Mouse (Mus musculus) hindbrain, postnatal 0 days (tissue): ENCODE data around the gene Zfp616. TPM values are rescaled to one million over a fixed set of nuclear protein-coding genes. Genes with fewer than 3 reads are reported as not detected.
A peak's percentile ranks its signal among the peaks of the same experiment; 100 is the strongest.

ENCODE experiments used
- ATAC-seq: fragments of 200-750 bp; cut with Nextera tagmentation; 2 replicates; pipeline ENCODE4 v1.8.0; 2017; ENCODE audit warnings: mild to moderate bottlenecking, moderate TSS enrichment, moderate library complexity
- DNase-seq: peaks from one replicate; pipeline ENCODE4 v3.0.0-alpha.2; 2015; ENCODE audit warnings: low spot score
- H3K27ac ChIP-seq: fragments of 300-500 bp; sonication (generic); 2 replicates; pipeline ENCODE4 v1.5.1; 2014; ENCODE audit warnings: mild to moderate bottlenecking
- H3K27me3 ChIP-seq: fragments of 300-500 bp; sonication (generic); 2 replicates; pipeline ENCODE4 v1.6.1; 2014; ENCODE audit warnings: low read length, mixed read lengths; ENCODE audit not compliant: insufficient read depth
- H3K36me3 ChIP-seq: fragments of 300-500 bp; sonication (generic); 2 replicates; pipeline ENCODE4 v1.6.1; 2014; ENCODE audit warnings: low read length, mixed read lengths; ENCODE audit not compliant: insufficient read depth
- H3K4me1 ChIP-seq: fragments of 300-500 bp; sonication (generic); 2 replicates; pipeline ENCODE4 v1.6.1; 2014; ENCODE audit warnings: antibody characterized with exemption, low read length, mixed read lengths; ENCODE audit not compliant: insufficient read depth
- H3K4me2 ChIP-seq: fragments of 300-500 bp; sonication (generic); 2 replicates; pipeline ENCODE4 v1.6.1; 2014; ENCODE audit warnings: low read depth, mild to moderate bottlenecking, low read length, moderate library complexity, mixed read lengths
- H3K4me3 ChIP-seq: fragments of 300-500 bp; sonication (generic); 2 replicates; pipeline ENCODE4 v1.5.1; 2014; ENCODE audit warnings: low read length
- H3K9ac ChIP-seq: fragments of 300-500 bp; sonication (generic); replicated peaks from 2 replicates; pipeline ENCODE4 v1.6.1; 2014; ENCODE audit warnings: mild to moderate bottlenecking, low read length, moderate library complexity, mixed read lengths
- H3K9me3 ChIP-seq: fragments of 300-500 bp; sonication (generic); 2 replicates; pipeline ENCODE4 v1.6.1; 2016; ENCODE audit warnings: low read length, mixed read lengths
- CTCF ChIP-seq: IDR thresholded peaks from 2 replicates; pipeline ENCODE4 v1.5.1; 2016; ENCODE audit warnings: antibody characterized with exemption, control low read depth, low read depth
- WGBS: fragments of 180-500 bp; shearing (Covaris S2); extraction: QIAGEN DNeasy Blood & Tissue Kit; methylation state at CpG from one replicate; pipeline ENCODE4 v1.1.7; 2014; 5-methylcytosine and 5-hydroxymethylcytosine counted together
- polyA plus RNA-seq: library from polyadenylated mRNA; unstranded; fragments of >200 nt; fragmentation: Nextera tagmentation; extraction: Ambion mirVana; gene quantifications from 2 replicates; pipeline ENCODE4 v1.2.1, GENCODE M21; 2015
- total RNA-seq: library from RNA; depleted of rRNA; stranded (reverse); fragments of >200 nt; gene quantifications from 2 replicates; pipeline ENCODE4 v1.2.3, GENCODE M21; 2014; rRNA removed

The Zfp616 gene
- not detected in 2 replicates for total RNA-seq
- not detected in 2 replicates for polyA plus RNA-seq

DNA sequence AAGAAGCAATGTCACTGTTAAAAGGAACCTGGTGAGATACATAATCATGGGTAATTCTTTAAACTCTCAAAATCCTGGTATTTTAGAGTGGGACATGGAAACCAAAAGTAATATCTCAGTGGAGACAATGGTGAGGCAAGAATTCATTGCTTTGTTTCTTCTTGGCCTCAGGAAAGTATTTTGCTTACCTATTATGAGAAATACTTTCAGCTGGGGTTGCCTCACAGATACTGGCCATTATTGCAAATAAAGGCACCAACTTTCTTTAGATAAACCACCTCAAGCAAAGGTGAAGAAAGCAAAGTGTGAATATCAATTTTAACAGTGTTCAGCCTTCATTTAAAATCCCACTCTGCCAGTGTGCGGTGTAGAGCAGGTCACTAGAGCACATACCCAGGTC, at the start of gene Zfp616:
Zfp616 (plus strand) TSS at position 301 of the 400 bp plus-strand sequence.
- no peaks in the 10 kb centered on the region for H3K36me3 ChIP-seq
- H3K27ac ChIP-seq = no peak within 1 kb of the TSS
- H3K9ac ChIP-seq = no peak within 1 kb of the TSS
- no peak for DNase-seq
- 90% methylated on average over 1 of the region's 1 CpGs for WGBS
- no peak within 1 kb of the TSS for H3K4me2 ChIP-seq
- no peaks in the 10 kb centered on the region for H3K27me3 ChIP-seq
- H3K4me1 ChIP-seq = no peaks in the 10 kb centered on the region
- no peaks in the 10 kb centered on the region for H3K9me3 ChIP-seq
- no peak for TF ChIP-seq CTCF
- H3K4me3 ChIP-seq = no peak within 1 kb of the TSS
- no peak for ATAC-seq

DNA sequence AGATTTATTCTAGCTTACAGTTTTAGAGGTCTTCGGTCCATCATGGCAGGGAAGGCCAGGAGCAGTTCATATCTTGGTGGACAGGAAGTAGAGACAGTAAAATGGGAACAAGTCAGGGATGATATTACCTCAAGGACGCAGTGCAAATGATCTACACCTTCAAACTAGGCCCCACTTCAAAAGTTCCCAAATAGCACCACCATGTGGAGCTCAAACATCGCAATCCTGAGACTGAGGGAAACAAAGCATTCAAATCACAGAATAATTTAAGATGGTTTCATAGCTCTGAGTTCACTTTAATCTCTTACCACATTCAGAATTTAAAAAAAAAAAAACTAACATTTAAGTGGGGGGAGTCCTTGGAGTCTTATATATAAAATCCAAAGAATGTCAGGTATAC, 18.4 kb upstream of the Zfp616 start:
- WGBS = 71% methylated on average over 3 of the region's 3 CpGs
- Histone ChIP-seq H3K4me1 (no peaks in the 10 kb centered on the region), H3K4me3 (no peak overlapping the region), H3K9ac (no peak overlapping the region), H3K9me3 (peaks cover 5% of the 10 kb centered on the region; the same call in 1 of the 2 replicates), H3K4me2 (no peak overlapping the region), H3K27me3 (no peaks in the 10 kb centered on the region), H3K27ac (no peak overlapping the region), H3K36me3 (no peaks in the 10 kb centered on the region)
- ATAC-seq (no peak), DNase-seq (no peak)
- no peak for TF ChIP-seq CTCF

DNA sequence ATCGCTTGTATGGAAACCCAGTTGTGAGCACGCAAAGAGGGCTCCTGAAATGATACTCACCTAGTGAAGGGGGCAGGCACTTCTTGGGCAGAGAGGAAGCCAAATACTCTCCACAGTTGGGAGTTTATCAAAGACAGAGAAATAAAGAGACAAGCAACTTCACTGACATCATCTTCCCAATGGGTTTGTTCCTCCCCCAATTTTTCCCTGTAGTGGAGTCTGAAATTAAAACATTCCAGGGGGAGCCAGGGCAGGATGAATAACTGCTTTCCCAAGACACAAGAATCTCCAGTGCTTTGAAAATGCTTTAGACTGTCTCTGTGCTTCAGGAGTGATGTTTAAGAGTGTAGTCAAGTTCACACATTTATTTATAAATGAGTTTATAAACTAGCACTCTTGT, 13.3 kb upstream of the Zfp616 start, which contains the start of the genes Olfr139 and Olfr399:
Olfr139 (minus strand) TSS at position 101 of the 400 bp plus-strand sequence.
Olfr399 (minus strand) TSS at position 165 of the 400 bp plus-strand sequence.
- no peak within 1 kb of the TSS for H3K4me2 ChIP-seq
- peaks cover 6% of the 10 kb centered on the region; the same call in 1 of the 2 replicates for H3K9me3 ChIP-seq
- DNase-seq (no peak), ATAC-seq (no peak)
- no peak within 1 kb of the TSS for H3K27ac ChIP-seq
- H3K36me3 ChIP-seq = no peaks in the 10 kb centered on the region
- H3K27me3 ChIP-seq = no peaks in the 10 kb centered on the region
- no peak within 1 kb of the TSS for H3K9ac ChIP-seq
- no peaks in the 10 kb centered on the region for H3K4me1 ChIP-seq
- H3K4me3 ChIP-seq = no peak within 1 kb of the TSS
- 73% methylated on average over 2 of the region's 2 CpGs for WGBS
- TF ChIP-seq CTCF = no peak

DNA sequence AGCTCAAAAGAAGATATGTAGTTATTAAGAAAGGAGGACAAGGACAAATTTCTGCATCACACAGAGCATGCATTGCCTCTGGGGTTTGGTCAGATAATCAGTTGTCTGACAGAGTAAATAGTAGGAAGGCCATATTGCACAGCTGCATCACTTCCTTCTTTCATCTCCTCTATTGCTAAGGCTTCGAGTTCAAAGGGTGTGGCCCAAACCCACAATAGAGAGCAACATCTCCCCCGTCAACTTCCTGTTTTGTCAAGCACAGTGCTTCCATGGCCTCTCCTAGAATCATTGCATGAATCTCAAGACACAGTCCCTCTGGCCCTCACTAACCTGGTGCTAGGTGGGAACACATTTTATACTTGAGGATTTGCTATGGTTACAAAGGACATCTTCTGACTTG, 31.0 kb downstream of the Zfp616 start:
- H3K27me3 ChIP-seq = no peaks in the 10 kb centered on the region
- no peak for ATAC-seq
- no peak overlapping the region for H3K4me3 ChIP-seq
- H3K4me1 ChIP-seq = no peaks in the 10 kb centered on the region
- no peak for TF ChIP-seq CTCF
- DNase-seq = no peak
- no peak overlapping the region for H3K27ac ChIP-seq
- no peak overlapping the region for H3K4me2 ChIP-seq
- WGBS = 71% methylated on average over 2 of the region's 2 CpGs
- peaks cover 6% of the 10 kb centered on the region; the same call in 1 of the 2 replicates for H3K9me3 ChIP-seq
- H3K9ac ChIP-seq = no peak overlapping the region
- no peaks in the 10 kb centered on the region for H3K36me3 ChIP-seq

DNA sequence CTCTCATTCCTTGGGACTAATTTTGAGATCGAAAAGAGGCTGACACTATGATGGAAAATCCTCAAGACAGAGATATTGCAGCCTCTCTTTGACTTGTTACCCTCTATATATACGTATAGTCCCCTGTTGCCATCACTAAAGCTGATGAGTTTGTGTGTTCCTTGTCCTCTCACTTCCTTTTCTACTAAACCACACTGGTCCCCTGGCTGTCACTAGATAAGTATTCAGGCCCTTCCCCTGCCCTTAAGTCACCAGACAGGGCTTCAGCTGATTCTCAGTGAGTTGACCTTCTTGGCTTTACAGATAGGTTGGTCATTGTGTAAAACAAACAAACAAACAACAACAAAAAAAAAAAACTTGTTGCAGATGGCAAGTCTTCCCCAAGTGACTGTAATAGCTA, 31.8 kb downstream of the Zfp616 start:
- H3K9ac ChIP-seq = no peak overlapping the region
- TF ChIP-seq CTCF = no peak
- H3K9me3 ChIP-seq = peaks cover 6% of the 10 kb centered on the region; the same call in 1 of the 2 replicates
- H3K36me3 ChIP-seq = no peaks in the 10 kb centered on the region
- ATAC-seq (no peak), DNase-seq (no peak)
- no peaks in the 10 kb centered on the region for H3K4me1 ChIP-seq
- no peaks in the 10 kb centered on the region for H3K27me3 ChIP-seq
- WGBS = 54% methylated on average over 2 of the region's 2 CpGs
- H3K4me2 ChIP-seq = no peak overlapping the region
- H3K27ac ChIP-seq = no peak overlapping the region
- H3K4me3 ChIP-seq = no peak overlapping the region

DNA sequence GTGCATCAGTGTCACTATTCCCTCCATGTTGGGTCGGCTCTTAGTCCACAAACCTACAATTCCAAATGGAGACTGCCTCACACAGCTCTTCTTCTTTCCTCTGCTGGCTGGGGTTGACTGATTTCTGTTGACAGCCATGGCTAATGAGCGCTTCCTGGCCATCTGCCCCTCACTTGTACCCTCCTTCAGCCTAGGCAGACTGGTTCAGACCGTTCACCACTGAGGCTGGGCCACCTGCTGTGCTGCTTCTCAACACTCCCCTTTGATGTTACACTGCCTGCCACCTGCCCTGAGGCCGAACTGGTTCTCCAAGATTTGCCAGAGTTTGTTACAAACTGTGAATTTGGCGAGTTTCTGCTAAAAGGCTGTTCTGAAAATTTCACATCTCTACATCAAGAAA, 35.3 kb downstream of the Zfp616 start:
- 33% methylated on average over 5 of the region's 5 CpGs for WGBS
- Histone ChIP-seq H3K4me3 (no peak overlapping the region), H3K4me2 (no peak overlapping the region), H3K9me3 (peaks cover 6% of the 10 kb centered on the region), H3K4me1 (no peaks in the 10 kb centered on the region), H3K9ac (no peak overlapping the region), H3K27me3 (no peaks in the 10 kb centered on the region), H3K27ac (no peak overlapping the region), H3K36me3 (no peaks in the 10 kb centered on the region)
- DNase-seq (peak; percentile 16), ATAC-seq (peak; percentile 75; the same call in 1 of the 2 replicates)
- TF ChIP-seq CTCF = no peak

DNA sequence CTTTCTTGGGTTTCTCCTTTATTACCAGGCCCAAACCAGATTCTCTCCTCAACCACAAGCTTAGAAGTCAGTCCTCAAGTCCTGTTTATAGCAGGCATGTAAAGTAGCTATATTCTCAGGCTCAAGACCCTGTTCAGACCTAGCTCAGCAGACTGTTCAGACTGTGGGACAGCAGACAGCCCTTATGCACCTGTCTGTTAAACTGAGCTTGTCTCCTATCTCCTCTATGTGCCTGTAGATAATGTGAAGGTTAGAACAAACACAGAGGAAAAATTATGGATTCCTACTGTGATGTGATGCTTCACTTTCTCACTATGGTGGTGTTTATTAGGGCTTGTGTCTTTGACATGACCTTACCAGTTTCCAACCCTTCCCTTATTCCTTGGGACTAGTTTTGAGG, 43.7 kb downstream of the Zfp616 start, which contains the start of gene Olfr401:
Olfr401 (plus strand) TSS at position 301 of the 400 bp plus-strand sequence.
- Histone ChIP-seq H3K27me3 (no peaks in the 10 kb centered on the region), H3K36me3 (no peaks in the 10 kb centered on the region), H3K4me3 (no peak within 1 kb of the TSS), H3K27ac (no peak within 1 kb of the TSS), H3K4me2 (no peak within 1 kb of the TSS), H3K9ac (no peak within 1 kb of the TSS), H3K9me3 (0 out of 2 replicates have a peak, but pooled peaks cover 7% of the 10 kb centered on the region), H3K4me1 (no peaks in the 10 kb centered on the region)
- ATAC-seq (no peak), DNase-seq (no peak)
- no peak for TF ChIP-seq CTCF

Other genes starting within 250 kb of the Zfp616 start
- gene Olfr393, start 218.5 kb upstream of the Zfp616 start, total RNA-seq = not detected in 2 replicates
- gene Olfr393, start 218.5 kb upstream of the Zfp616 start, polyA plus RNA-seq = not detected in 2 replicates
- not detected in 2 replicates for gene Olfr394, start 179.2 kb upstream of the Zfp616 start, total RNA-seq
- gene Olfr394, start 179.2 kb upstream of the Zfp616 start, polyA plus RNA-seq = not detected in 2 replicates
- not detected in 2 replicates for gene Olfr395, start 160.7 kb upstream of the Zfp616 start, total RNA-seq
- gene Olfr395, start 160.7 kb upstream of the Zfp616 start, polyA plus RNA-seq = not detected in 2 replicates
- not detected in 2 replicates for gene Olfr23, start 133.3 kb upstream of the Zfp616 start, total RNA-seq
- not detected in 2 replicates for gene Olfr23, start 133.3 kb upstream of the Zfp616 start, polyA plus RNA-seq
- gene Olfr397, start 109.1 kb upstream of the Zfp616 start, total RNA-seq = not detected in 2 replicates
- gene Olfr397, start 109.1 kb upstream of the Zfp616 start, polyA plus RNA-seq = not detected in 2 replicates
- not detected in 2 replicates for gene Olfr398, start 79.5 kb upstream of the Zfp616 start, total RNA-seq
- gene Olfr398, start 79.5 kb upstream of the Zfp616 start, polyA plus RNA-seq = not detected in 2 replicates
- gene Olfr139, start 13.4 kb upstream of the Zfp616 start, total RNA-seq = not detected in 2 replicates
- not detected in 2 replicates for gene Olfr139, start 13.4 kb upstream of the Zfp616 start, polyA plus RNA-seq
- gene Olfr399, start 13.3 kb upstream of the Zfp616 start, total RNA-seq = not detected in 2 replicates
- not detected in 2 replicates for gene Olfr399, start 13.3 kb upstream of the Zfp616 start, polyA plus RNA-seq
- gene Olfr401, start 43.8 kb downstream of the Zfp616 start, total RNA-seq = not detected in 2 replicates
- gene Olfr401, start 43.8 kb downstream of the Zfp616 start, polyA plus RNA-seq = not detected in 2 replicates
- gene Olfr402, start 83.6 kb downstream of the Zfp616 start, total RNA-seq = not detected in 2 replicates
- not detected in 2 replicates for gene Olfr402, start 83.6 kb downstream of the Zfp616 start, polyA plus RNA-seq
- gene Olfr403, start 116.3 kb downstream of the Zfp616 start, total RNA-seq = not detected in 2 replicates
- gene Olfr403, start 116.3 kb downstream of the Zfp616 start, polyA plus RNA-seq = not detected in 2 replicates
- gene Olfr43, start 141.4 kb downstream of the Zfp616 start, total RNA-seq = not detected in 2 replicates
- not detected in 2 replicates for gene Olfr43, start 141.4 kb downstream of the Zfp616 start, polyA plus RNA-seq
- gene Olfr406, start 189.9 kb downstream of the Zfp616 start, total RNA-seq = not detected in 2 replicates
- gene Olfr406, start 189.9 kb downstream of the Zfp616 start, polyA plus RNA-seq = not detected in 2 replicates
- not detected in 2 replicates for gene Olfr59, start 213.8 kb downstream of the Zfp616 start, total RNA-seq
- gene Olfr59, start 213.8 kb downstream of the Zfp616 start, polyA plus RNA-seq = not detected in 2 replicates